Mouse (Mus musculus) forebrain, embryonic 13.5 days (tissue): ENCODE measurements around the gene BC051142. TPM values are rescaled to one million over a fixed set of nuclear protein-coding genes. Genes with fewer than 3 reads are reported as not detected.
"Not testable (repeated sequence)": the region's sequence is repeated elsewhere in the genome, so short reads cannot be mapped to it uniquely, and the experiment has no call there.

Experiments
- ATAC-seq: fragments of 200-750 bp; cut with Nextera tagmentation; 2 replicates; pipeline ENCODE4 v1.8.0; 2017
- H3K27ac ChIP-seq: fragments of 300-500 bp; sonication (generic); 2 replicates; pipeline ENCODE4 v1.5.1; 2015; ENCODE audit warnings: inconsistent platforms, mild to moderate bottlenecking, moderate library complexity
- H3K27me3 ChIP-seq: fragments of 300-500 bp; sonication (generic); 2 replicates; pipeline ENCODE4 v1.6.1; 2015; ENCODE audit warnings: mild to moderate bottlenecking, inconsistent platforms
- H3K36me3 ChIP-seq: fragments of 300-500 bp; sonication (generic); 2 replicates; pipeline ENCODE4 v1.6.1; 2015; ENCODE audit warnings: mild to moderate bottlenecking, inconsistent platforms; ENCODE audit not compliant: poor library complexity, severe bottlenecking
- H3K4me1 ChIP-seq: fragments of 300-500 bp; sonication (generic); 2 replicates; pipeline ENCODE4 v1.6.1; 2015; ENCODE audit warnings: inconsistent platforms
- H3K4me2 ChIP-seq: fragments of 300-500 bp; sonication (generic); 2 replicates; pipeline ENCODE4 v1.6.1; 2015; ENCODE audit warnings: inconsistent platforms, mild to moderate bottlenecking, moderate library complexity
- H3K4me3 ChIP-seq: fragments of 300-500 bp; sonication (generic); 2 replicates; pipeline ENCODE4 v1.5.1; 2015; ENCODE audit warnings: mild to moderate bottlenecking, inconsistent platforms
- H3K9ac ChIP-seq: fragments of 300-500 bp; sonication (generic); 2 replicates; pipeline ENCODE4 v1.6.1; 2015; ENCODE audit warnings: mild to moderate bottlenecking, inconsistent platforms
- H3K9me3 ChIP-seq: fragments of 300-500 bp; sonication (generic); replicated peaks from 2 replicates; pipeline ENCODE4 v1.6.1; 2016; ENCODE audit warnings: inconsistent platforms
- WGBS: fragments of 180-500 bp; shearing (Covaris S2); methylation state at CpG from one replicate; pipeline ENCODE4 v1.1.7; 2015; 5-methylcytosine and 5-hydroxymethylcytosine counted together
- polyA plus RNA-seq: library from polyadenylated mRNA; unstranded; fragments of >200 nt; fragmentation: Nextera tagmentation; extraction: Ambion mirVana; gene quantifications from 2 replicates; pipeline ENCODE4 v1.2.1, GENCODE M21; 2015

The BC051142 gene
- polyA plus RNA-seq, 1 experiment from 2014 or later = 2.6 TPM

DNA sequence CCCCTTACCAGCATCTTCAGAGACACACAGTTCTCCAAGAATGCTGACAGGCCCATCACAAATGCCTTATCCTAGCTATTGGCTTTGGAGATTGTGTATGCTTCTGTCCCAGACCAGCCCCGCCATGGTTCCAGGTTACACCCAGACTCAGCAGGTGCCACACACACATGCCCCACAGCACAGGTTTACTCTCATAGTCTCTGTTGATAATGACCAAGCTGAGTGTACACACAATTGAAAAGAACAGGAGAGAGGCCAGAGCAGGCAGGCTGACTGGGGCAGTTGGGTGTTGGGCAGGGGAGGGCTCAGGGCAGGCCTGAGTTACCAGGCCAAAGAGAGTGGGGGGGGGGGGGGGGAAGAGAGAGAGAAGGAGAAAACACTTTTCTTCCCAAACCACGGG lies 77.8 kb downstream of the BC051142 start:
- no peaks in the 10 kb centered on the region for H3K9me3 ChIP-seq
- no peak overlapping the region for H3K27ac ChIP-seq
- no peak overlapping the region for H3K4me2 ChIP-seq
- ATAC-seq = no peak
- H3K27me3 ChIP-seq = no peaks in the 10 kb centered on the region
- no peaks in the 10 kb centered on the region for H3K36me3 ChIP-seq
- 84% methylated on average over 1 of the region's 2 CpGs for WGBS
- H3K4me1 ChIP-seq = no peaks in the 10 kb centered on the region
- no peak overlapping the region for H3K9ac ChIP-seq
- H3K4me3 ChIP-seq = no peak overlapping the region

DNA sequence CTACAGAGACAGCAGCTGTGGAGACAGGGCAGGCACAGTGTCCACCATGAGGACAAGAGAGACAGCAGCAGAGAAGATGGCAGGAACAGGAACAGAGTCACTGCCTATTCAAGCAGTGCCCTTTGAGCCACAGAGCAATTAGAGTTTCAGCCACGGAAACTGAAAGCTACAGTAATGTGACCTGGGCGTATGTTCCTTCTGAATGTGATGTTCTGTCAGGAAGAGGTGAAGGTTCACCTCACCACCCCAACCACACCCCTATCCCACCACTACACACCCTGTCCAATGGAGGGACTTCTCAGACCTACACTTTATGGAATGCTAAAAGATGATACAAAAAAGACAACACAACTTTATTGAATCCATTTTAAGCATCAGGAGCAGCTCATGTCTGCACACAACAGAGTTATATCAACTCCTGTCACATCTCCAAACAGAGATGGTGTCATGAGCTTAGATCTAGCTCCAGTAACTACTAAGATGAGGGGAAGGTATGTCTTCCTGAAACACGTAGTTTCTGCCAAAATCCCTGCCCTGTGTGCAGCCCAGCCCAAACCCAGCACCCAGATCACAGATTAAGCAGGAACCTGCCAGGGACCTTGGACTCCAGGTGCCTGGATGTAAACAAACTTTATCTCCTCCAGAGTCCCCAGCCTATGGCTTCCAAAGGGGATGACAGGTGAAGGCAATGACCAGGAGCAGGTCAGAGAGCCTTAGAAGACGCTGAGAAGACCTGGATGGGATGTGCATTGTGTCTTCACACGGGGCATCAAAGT lies 78.8 kb downstream of the BC051142 start, which contains the start of gene Btnl4:
Gene Btnl4 (minus strand): TSS at position 81 of the 776 bp plus-strand sequence.
- not testable (repeated sequence) for H3K27ac ChIP-seq, H3K9me3 ChIP-seq, H3K4me2 ChIP-seq, ATAC-seq, H3K4me3 ChIP-seq, H3K4me1 ChIP-seq, H3K36me3 ChIP-seq, H3K27me3 ChIP-seq, H3K9ac ChIP-seq
- WGBS = 79% methylated on average over 5 of the region's 5 CpGs

DNA sequence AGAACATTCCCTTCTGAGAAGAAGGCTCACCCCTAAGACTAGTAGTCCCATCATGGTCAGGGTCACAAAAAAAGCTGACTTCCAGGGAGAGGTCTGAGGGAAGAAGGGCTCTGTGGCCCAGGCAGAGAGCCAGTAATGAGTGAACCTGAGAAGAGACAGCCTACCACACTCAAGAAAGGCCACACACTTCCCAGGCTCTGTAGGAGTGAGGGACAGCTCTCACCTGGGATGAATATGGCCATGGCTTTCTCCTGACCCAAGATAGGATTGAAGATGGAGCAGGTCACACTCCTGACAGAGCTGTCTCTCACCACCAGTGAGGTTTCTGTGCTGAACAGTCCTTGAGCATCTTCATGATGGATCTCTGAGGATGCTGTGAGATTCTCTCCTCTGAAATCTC lies 94.2 kb downstream of the BC051142 start:
- H3K4me2 ChIP-seq = no peak overlapping the region
- no peak overlapping the region for H3K9ac ChIP-seq
- H3K27me3 ChIP-seq = no peaks in the 10 kb centered on the region; the same call in 1 of the 2 replicates
- no peaks in the 10 kb centered on the region for H3K9me3 ChIP-seq
- H3K36me3 ChIP-seq = no peaks in the 10 kb centered on the region
- no peak overlapping the region for H3K27ac ChIP-seq
- no peaks in the 10 kb centered on the region for H3K4me1 ChIP-seq
- no peak overlapping the region for H3K4me3 ChIP-seq
- ATAC-seq = no peak

DNA sequence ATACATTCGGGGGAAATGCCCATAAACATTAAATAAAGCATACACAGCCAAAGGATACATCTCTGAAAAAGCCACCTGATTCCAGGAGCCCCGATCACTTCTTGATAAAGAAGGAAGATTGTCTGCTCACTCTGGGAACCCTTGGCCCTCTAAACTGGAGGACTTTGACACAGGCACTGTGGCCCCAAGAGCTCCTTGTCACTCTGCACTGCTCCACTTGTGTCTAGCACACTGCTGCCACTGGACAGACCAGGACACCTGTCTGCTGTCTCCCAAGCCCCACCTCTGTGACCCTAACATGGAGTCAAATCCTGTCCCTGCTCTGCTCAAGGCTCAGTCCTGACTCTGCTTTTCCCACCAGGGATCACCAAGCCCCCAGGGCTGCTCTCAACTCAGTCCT lies 96.5 kb downstream of the BC051142 start:
- H3K4me1 ChIP-seq, ATAC-seq, H3K9ac ChIP-seq, H3K27ac ChIP-seq, H3K4me3 ChIP-seq, H3K36me3 ChIP-seq, H3K4me2 ChIP-seq, H3K27me3 ChIP-seq, H3K9me3 ChIP-seq: not testable (repeated sequence)
- 85% methylated on average over 2 of the region's 2 CpGs for WGBS

DNA sequence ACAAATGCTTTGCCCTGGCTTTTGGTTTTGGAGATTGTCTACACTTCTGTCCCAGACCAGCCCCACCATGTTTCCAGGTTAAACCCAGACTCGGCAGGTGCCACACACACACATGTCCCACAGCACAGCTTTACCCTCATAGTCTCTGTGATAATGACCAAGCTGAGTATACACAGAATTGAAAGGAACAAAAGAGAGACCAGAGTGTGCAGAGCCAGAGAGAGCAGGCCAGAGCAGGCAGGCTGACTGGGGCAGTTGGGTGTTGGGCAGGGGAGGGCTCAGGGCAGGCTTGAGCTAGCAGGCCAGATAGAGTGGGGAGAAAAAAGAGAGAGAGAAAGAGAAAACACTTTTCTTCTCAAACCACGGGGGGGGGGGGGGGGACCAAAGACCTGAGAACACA lies 97.9 kb downstream of the BC051142 start:
- H3K4me2 ChIP-seq = no peak overlapping the region
- H3K36me3 ChIP-seq = no peaks in the 10 kb centered on the region
- ATAC-seq = no peak
- no peaks in the 10 kb centered on the region for H3K4me1 ChIP-seq
- no peak overlapping the region for H3K27ac ChIP-seq
- H3K9me3 ChIP-seq = no peaks in the 10 kb centered on the region
- no peaks in the 10 kb centered on the region; the same call in 1 of the 2 replicates for H3K27me3 ChIP-seq
- 82% methylated on average over 1 of the region's 2 CpGs for WGBS
- H3K4me3 ChIP-seq = no peak overlapping the region
- H3K9ac ChIP-seq = no peak overlapping the region

DNA sequence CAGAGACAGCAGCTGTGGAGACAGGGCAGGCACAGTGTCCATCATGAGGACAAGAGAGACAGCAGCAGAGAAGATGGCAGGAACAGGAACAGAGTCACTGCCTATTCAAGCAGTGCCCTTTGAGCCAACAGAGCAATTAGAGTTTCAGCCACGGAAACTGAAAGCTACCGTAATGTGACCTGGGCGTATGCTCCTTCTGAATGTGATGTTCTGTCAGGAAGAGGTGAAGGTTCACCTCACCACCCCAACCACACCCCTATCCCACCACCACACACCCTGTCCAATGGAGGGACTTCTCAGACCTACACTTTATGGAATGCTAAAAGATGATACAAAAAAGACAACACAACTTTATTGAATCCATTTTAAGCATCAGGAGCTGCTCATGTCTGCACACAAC lies 98.7 kb downstream of the BC051142 start:
- H3K4me3 ChIP-seq, H3K9ac ChIP-seq, ATAC-seq, H3K27ac ChIP-seq, H3K4me1 ChIP-seq, H3K36me3 ChIP-seq, H3K4me2 ChIP-seq, H3K9me3 ChIP-seq, H3K27me3 ChIP-seq: not testable (repeated sequence)
- WGBS = 84% methylated on average over 3 of the region's 3 CpGs

DNA sequence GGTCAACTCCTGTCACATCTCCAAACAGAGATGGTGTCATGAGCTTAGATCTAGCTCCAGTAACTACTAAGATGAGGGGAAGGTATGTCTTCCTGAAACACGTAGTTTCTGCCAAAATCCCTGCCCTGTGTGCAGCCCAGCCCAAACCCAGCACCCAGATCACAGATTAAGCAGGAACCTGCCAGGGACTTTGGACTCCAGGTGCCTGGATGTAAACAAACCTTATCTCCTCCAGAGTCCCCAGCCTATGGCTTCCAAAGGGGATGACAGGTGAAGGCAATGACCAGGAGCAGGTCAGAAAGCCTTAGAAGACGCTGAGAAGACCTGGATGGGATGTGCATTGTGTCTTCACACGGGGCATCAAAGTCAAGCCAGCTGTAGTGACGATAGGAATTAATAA lies 99.1 kb downstream of the BC051142 start:
- H3K27ac ChIP-seq, H3K4me2 ChIP-seq, H3K9ac ChIP-seq, H3K4me3 ChIP-seq, H3K9me3 ChIP-seq, H3K27me3 ChIP-seq, H3K36me3 ChIP-seq, H3K4me1 ChIP-seq, ATAC-seq: not testable (repeated sequence)
- WGBS = 83% methylated on average over 4 of the region's 4 CpGs

DNA sequence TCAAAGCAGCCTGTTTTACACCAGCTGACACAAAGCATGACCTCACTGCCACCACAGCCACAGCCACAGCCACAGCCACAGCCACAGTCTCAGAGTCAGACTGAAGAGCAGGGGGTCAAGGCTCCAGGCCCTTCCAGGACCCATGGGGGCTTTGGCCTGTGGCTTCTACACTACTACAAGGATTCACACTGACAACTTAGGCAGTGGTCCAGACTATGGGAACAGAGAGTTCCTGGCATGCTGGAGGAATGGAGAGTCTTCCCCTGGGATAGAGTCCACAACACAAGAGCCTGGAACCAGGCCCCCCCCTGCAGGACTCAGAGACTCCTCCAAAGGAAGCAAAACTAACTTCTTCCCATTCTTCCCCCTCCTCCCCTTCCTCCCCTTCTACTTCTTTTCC lies 109.0 kb downstream of the BC051142 start:
- H3K27ac ChIP-seq = no peak overlapping the region
- H3K9me3 ChIP-seq = no peaks in the 10 kb centered on the region
- no peak overlapping the region for H3K4me3 ChIP-seq
- H3K36me3 ChIP-seq = no peaks in the 10 kb centered on the region
- H3K4me2 ChIP-seq = no peak overlapping the region
- H3K27me3 ChIP-seq = no peaks in the 10 kb centered on the region
- H3K4me1 ChIP-seq = no peaks in the 10 kb centered on the region
- no peak overlapping the region for H3K9ac ChIP-seq
- ATAC-seq = no peak

Other genes starting within 250 kb of the BC051142 start
- gene H2-DMb1, start 245.7 kb upstream of the BC051142 start, polyA plus RNA-seq = 0.20 TPM in 1 of 2 replicates, not detected in the other
- gene Tap1, start 211.3 kb upstream of the BC051142 start, polyA plus RNA-seq = 0.84 and 0.94 TPM in 2 replicates
- gene Psmb9, start 211.1 kb upstream of the BC051142 start, polyA plus RNA-seq = 0.43 and 0.73 TPM in 2 replicates
- gene Psmb8, start 201.1 kb upstream of the BC051142 start, polyA plus RNA-seq = 0.65 and 1.6 TPM in 2 replicates
- 0.76 and 0.87 TPM in 2 replicates for gene Tap2, start 195.3 kb upstream of the BC051142 start, polyA plus RNA-seq
- not detected in 2 replicates for gene H2-Ob, start 159.9 kb upstream of the BC051142 start, polyA plus RNA-seq
- 1.4 and 1.5 TPM in 2 replicates for gene H2-Ab1, start 141.1 kb upstream of the BC051142 start, polyA plus RNA-seq
- 0.21 TPM in 1 of 2 replicates, not detected in the other for gene H2-Aa, start 111.0 kb upstream of the BC051142 start, polyA plus RNA-seq
- 1.6 TPM in 2 replicates for gene H2-Eb1, start 93.0 kb upstream of the BC051142 start, polyA plus RNA-seq
- gene H2-Eb2, start 73.2 kb upstream of the BC051142 start, polyA plus RNA-seq = not detected in 2 replicates
- not detected in 2 replicates for gene Btnl2, start 44.0 kb upstream of the BC051142 start, polyA plus RNA-seq
- not detected in 2 replicates for gene Btnl1, start 21.7 kb upstream of the BC051142 start, polyA plus RNA-seq
- gene Btnl4, start 78.5 kb downstream of the BC051142 start, polyA plus RNA-seq = not detected in 2 replicates
- gene Btnl6, start 118.5 kb downstream of the BC051142 start, polyA plus RNA-seq = not detected in 2 replicates
- gene Notch4, start 165.4 kb downstream of the BC051142 start, polyA plus RNA-seq = 4.6 and 7.7 TPM in 2 replicates
- gene Gpsm3, start 191.0 kb downstream of the BC051142 start, polyA plus RNA-seq = 2.4 and 3.0 TPM in 2 replicates
- 10.2 and 10.5 TPM in 2 replicates for gene Pbx2, start 192.4 kb downstream of the BC051142 start, polyA plus RNA-seq
- 2.3 and 2.5 TPM in 2 replicates for gene Ager, start 199.0 kb downstream of the BC051142 start, polyA plus RNA-seq
- 302 TPM in 2 replicates for gene Rnf5, start 204.9 kb downstream of the BC051142 start, polyA plus RNA-seq
- 74.4 and 77.6 TPM in 2 replicates for gene Agpat1, start 205.4 kb downstream of the BC051142 start, polyA plus RNA-seq
- gene Egfl8, start 217.2 kb downstream of the BC051142 start, polyA plus RNA-seq = 4.7 and 5.9 TPM in 2 replicates
- 15.9 and 19.7 TPM in 2 replicates for gene Ppt2, start 229.7 kb downstream of the BC051142 start, polyA plus RNA-seq
- 2.8 and 6.0 TPM in 2 replicates for gene Prrt1, start 230.7 kb downstream of the BC051142 start, polyA plus RNA-seq
- gene Fkbpl, start 245.9 kb downstream of the BC051142 start, polyA plus RNA-seq = 14.7 and 16.1 TPM in 2 replicates
- gene Atf6b, start 248.3 kb downstream of the BC051142 start, polyA plus RNA-seq = 95.9 and 105 TPM in 2 replicates